Comparison of ENCODE assay signal across 8 mouse cellular contexts in genomic region chr5:21054472-21055070, GRCm38 (mm10). TPM values are rescaled to one million over a fixed set of nuclear protein-coding genes. Genes with fewer than 3 reads are reported as not detected.
DNase-seq lines count a peak whose midpoint lies in the region; ATAC-seq and TF ChIP-seq lines count a peak whose summit lies in the region.

No protein-coding gene starts in this region.

- H3K27ac ChIP-seq in embryonic facial prominence, embryonic 11.5 days (replicated peaks; ENCODE audit: low read depth, low read length): peak overlapping the region; percentile 99
- peak overlapping the region; percentile 99 for H3K27ac ChIP-seq in intestine, postnatal 0 days (ENCODE audit: low read depth, low read length)
- H3K27ac ChIP-seq in limb, embryonic 12.5 days: peak overlapping the region; percentile 99
- peak overlapping the region; percentile 100 for H3K27ac ChIP-seq in midbrain, embryonic 12.5 days (replicated peaks)
- H3K27ac ChIP-seq in spleen, adult 2 months (ENCODE audit: insufficient read depth, low read length): peak overlapping the region; percentile 86

- no peak for TF ChIP-seq CTCF in intestine, postnatal 0 days (IDR thresholded peaks at IDR 0.05; ENCODE audit: low read depth)
- no peak for TF ChIP-seq CTCF in spleen, adult 2 months (IDR thresholded peaks at IDR 0.05; ENCODE audit: extremely low read depth, insufficient read depth, insufficient read length, insufficient replicate concordance)

- no peak for ATAC-seq in CD4-positive, CD25-positive, alpha-beta regulatory T cell, adult 4 months
- 0 out of 2 replicates have a peak, but pooled peaks have one; percentile 5 for ATAC-seq in embryonic facial prominence, embryonic 11.5 days (replicated peaks; ENCODE audit: insufficient number of reproducible peaks, low FRiP score, low TSS enrichment, low read depth)
- ATAC-seq in intestine, postnatal 0 days: peak; percentile 34
- peak; percentile 3 for ATAC-seq in limb, embryonic 12.5 days (ENCODE audit: insufficient number of reproducible peaks, insufficient read depth, low FRiP score, low TSS enrichment, low read depth)
- ATAC-seq in midbrain, embryonic 12.5 days (ENCODE audit: low FRiP score, low read depth): peak; percentile 13

- H3K27me3 ChIP-seq in embryonic facial prominence, embryonic 11.5 days (ENCODE audit: control insufficient read depth, insufficient read depth, low read length): no peaks in the 10 kb centered on the region
- no peaks in the 10 kb centered on the region for H3K27me3 ChIP-seq in intestine, postnatal 0 days (replicated peaks; ENCODE audit: control insufficient read depth, insufficient read depth, low read length)
- H3K27me3 ChIP-seq in limb, embryonic 12.5 days: no peaks in the 10 kb centered on the region
- no peaks in the 10 kb centered on the region for H3K27me3 ChIP-seq in midbrain, embryonic 12.5 days
- no peaks in the 10 kb centered on the region for H3K27me3 ChIP-seq in spleen, adult 2 months (ENCODE audit: control insufficient read depth, insufficient read depth, low read length)

- WGBS in embryonic facial prominence, embryonic 11.5 days: under 1% methylated on average over 20 of the region's 20 CpGs
- 2% methylated on average over 20 of the region's 20 CpGs for WGBS in intestine, postnatal 0 days
- under 1% methylated on average over 20 of the region's 20 CpGs for WGBS in limb, embryonic 12.5 days
- 0% methylated on average over 20 of the region's 20 CpGs for WGBS in midbrain, embryonic 12.5 days
- 5% methylated on average over 20 of the region's 20 CpGs for WGBS in spleen, adult 2 months

- peak; percentile 49 for DNase-seq in CD4-positive, CD25-positive, alpha-beta regulatory T cell, adult 2 months (ENCODE audit: low read depth, low spot score)
- DNase-seq in embryonic facial prominence, embryonic 11.5 days (ENCODE audit: low spot score): peak; percentile 72
- peak; percentile 99 for DNase-seq in heart, adult 11 months
- DNase-seq in spleen, adult 2 months (ENCODE audit: low read depth in 1 of 2, low spot score in 2 of 2): peak in 1 of 2 experiments; percentile 18

- no peaks in the 10 kb centered on the region for H3K9me3 ChIP-seq in embryonic facial prominence, embryonic 11.5 days (replicated peaks; ENCODE audit: control insufficient read depth, low read length)
- no peaks in the 10 kb centered on the region for H3K9me3 ChIP-seq in intestine, postnatal 0 days (ENCODE audit: control insufficient read depth)
- no peaks in the 10 kb centered on the region for H3K9me3 ChIP-seq in limb, embryonic 12.5 days
- H3K9me3 ChIP-seq in midbrain, embryonic 12.5 days: no peaks in the 10 kb centered on the region

- H3K9ac ChIP-seq in embryonic facial prominence, embryonic 11.5 days (replicated peaks; ENCODE audit: low read length): peak overlapping the region; percentile 97
- peak overlapping the region; percentile 93 for H3K9ac ChIP-seq in intestine, postnatal 0 days (ENCODE audit: low read depth, low read length)
- H3K9ac ChIP-seq in limb, embryonic 12.5 days (replicated peaks): peak overlapping the region; percentile 95
- peak overlapping the region; percentile 98 for H3K9ac ChIP-seq in midbrain, embryonic 12.5 days (replicated peaks)

- H3K4me1 ChIP-seq in embryonic facial prominence, embryonic 11.5 days (ENCODE audit: control insufficient read depth, insufficient read depth, low read length): no peaks in the 10 kb centered on the region; the same call in 1 of the 2 replicates
- H3K4me1 ChIP-seq in intestine, postnatal 0 days (replicated peaks; ENCODE audit: control insufficient read depth, insufficient read depth, low read length): peaks cover 3% of the 10 kb centered on the region; the same call in 1 of the 2 replicates
- H3K4me1 ChIP-seq in limb, embryonic 12.5 days (replicated peaks): peaks cover 7% of the 10 kb centered on the region
- H3K4me1 ChIP-seq in midbrain, embryonic 12.5 days: peaks cover 16% of the 10 kb centered on the region
- H3K4me1 ChIP-seq in spleen, adult 2 months (ENCODE audit: control insufficient read depth, insufficient read depth, insufficient read length): peaks cover 8% of the 10 kb centered on the region

- peak overlapping the region; percentile 49 for H3K4me2 ChIP-seq in embryonic facial prominence, embryonic 11.5 days (ENCODE audit: low read depth, low read length)
- peak overlapping the region; percentile 76 for H3K4me2 ChIP-seq in intestine, postnatal 0 days (replicated peaks; ENCODE audit: low read depth)
- peak overlapping the region; percentile 65 for H3K4me2 ChIP-seq in limb, embryonic 12.5 days
- peak overlapping the region; percentile 66 for H3K4me2 ChIP-seq in midbrain, embryonic 12.5 days (replicated peaks)

- TF ChIP-seq POLR2A in spleen, adult 2 months (IDR thresholded peaks at IDR 0.05; ENCODE audit: low read depth, low read length): no peak

- no peaks in the 10 kb centered on the region for H3K36me3 ChIP-seq in embryonic facial prominence, embryonic 11.5 days (replicated peaks; ENCODE audit: control insufficient read depth, insufficient read depth, low read depth, low read length)
- no peaks in the 10 kb centered on the region for H3K36me3 ChIP-seq in intestine, postnatal 0 days (ENCODE audit: control insufficient read depth, insufficient read depth)
- no peaks in the 10 kb centered on the region for H3K36me3 ChIP-seq in limb, embryonic 12.5 days
- H3K36me3 ChIP-seq in midbrain, embryonic 12.5 days: no peaks in the 10 kb centered on the region
- no peaks in the 10 kb centered on the region for H3K36me3 ChIP-seq in spleen, adult 2 months (ENCODE audit: control insufficient read depth, insufficient read depth, low read length)

- H3K4me3 ChIP-seq in embryonic facial prominence, embryonic 11.5 days (ENCODE audit: low read depth, low read length): peak overlapping the region; percentile 97
- H3K4me3 ChIP-seq in intestine, postnatal 0 days (ENCODE audit: low read depth, low read length): peak overlapping the region; percentile 95
- peak overlapping the region; percentile 97 for H3K4me3 ChIP-seq in limb, embryonic 12.5 days (replicated peaks)
- H3K4me3 ChIP-seq in midbrain, embryonic 12.5 days: peak overlapping the region; percentile 99
- peak overlapping the region; percentile 75 for H3K4me3 ChIP-seq in spleen, adult 2 months (ENCODE audit: extremely low read depth, insufficient read depth, insufficient read length)

RNA-seq across cellular contexts. Expression of gene Ptpn12, which starts 1.1 kb away (rescaled TPM):
- 10 to 100 TPM in 1 of 2 experiments, 1 to 10 TPM in 1; 8.1 to 10.0 TPM for polyA plus RNA-seq in CD4-positive, CD25-positive, alpha-beta regulatory T cell, adult 4 months (2017; shearing (Covaris generic))
- polyA plus RNA-seq in embryonic facial prominence, embryonic 11.5 days (2014; fragmentation: Nextera tagmentation; extraction: Ambion mirVana): 25.9 and 27.6 TPM in 2 replicates
- polyA plus RNA-seq in intestine, postnatal 0 days (2015; fragmentation: Nextera tagmentation; extraction: Ambion mirVana): 12.9 and 14.3 TPM in 2 replicates
- polyA plus RNA-seq in limb, embryonic 12.5 days (2016; fragmentation: Nextera tagmentation; extraction: Ambion mirVana): 25.5 and 26.7 TPM in 2 replicates
- polyA plus RNA-seq in midbrain, embryonic 12.5 days (2016; fragmentation: Nextera tagmentation; extraction: Ambion mirVana): 30.9 and 31.3 TPM in 2 replicates
- polyA plus RNA-seq in spleen, adult 2 months (2012; rRNA removed): 23.2 and 28.7 TPM in 2 replicates
